Mouse (Mus musculus) embryonic facial prominence, embryonic 11.5 days (tissue): ENCODE data around the gene Mllt3. TPM values are rescaled to one million over a fixed set of nuclear protein-coding genes. Genes with fewer than 3 reads are reported as not detected.

Source experiments
- ATAC-seq: fragments of 200-750 bp; cut with Nextera tagmentation; replicated peaks from 2 replicates; pipeline ENCODE4 v1.8.0; 2017; ENCODE audit warnings: low read depth; ENCODE audit not compliant: insufficient number of reproducible peaks, low FRiP score, low TSS enrichment
- DNase-seq: peaks from one replicate; pipeline ENCODE4 v3.0.0-alpha.2; 2015; ENCODE audit warnings: low spot score
- H3K27ac ChIP-seq: fragments of 300-500 bp; sonication (generic); replicated peaks from 2 replicates; pipeline ENCODE4 v1.5.1; 2014; ENCODE audit warnings: mild to moderate bottlenecking, low read depth, low read length, control low read depth
- H3K27me3 ChIP-seq: fragments of 300-500 bp; sonication (generic); 2 replicates; pipeline ENCODE4 v1.6.1; 2014; ENCODE audit warnings: mild to moderate bottlenecking, low read length, moderate library complexity, mixed read lengths; ENCODE audit not compliant: control insufficient read depth, insufficient read depth
- H3K36me3 ChIP-seq: fragments of 300-500 bp; sonication (generic); replicated peaks from 2 replicates; pipeline ENCODE4 v1.6.1; 2014; ENCODE audit warnings: low read depth, mild to moderate bottlenecking, low read length, moderate library complexity, mixed read lengths; ENCODE audit not compliant: control insufficient read depth, insufficient read depth
- H3K4me1 ChIP-seq: fragments of 300-500 bp; sonication (generic); 2 replicates; pipeline ENCODE4 v1.6.1; 2014; ENCODE audit warnings: low read length, mixed read lengths; ENCODE audit not compliant: control insufficient read depth, insufficient read depth
- H3K4me2 ChIP-seq: fragments of 300-500 bp; sonication (generic); 2 replicates; pipeline ENCODE4 v1.6.1; 2014; ENCODE audit warnings: low read depth, mild to moderate bottlenecking, control low read depth, low read length, moderate library complexity
- H3K4me3 ChIP-seq: fragments of 300-500 bp; sonication (generic); 2 replicates; pipeline ENCODE4 v1.5.1; 2014; ENCODE audit warnings: low read depth, low read length, control low read depth
- H3K9ac ChIP-seq: fragments of 300-500 bp; sonication (generic); replicated peaks from 2 replicates; pipeline ENCODE4 v1.6.1; 2014; ENCODE audit warnings: mild to moderate bottlenecking, control low read depth, low read length
- H3K9me3 ChIP-seq: fragments of 300-500 bp; sonication (generic); replicated peaks from 2 replicates; pipeline ENCODE4 v1.6.1; 2016; ENCODE audit warnings: mild to moderate bottlenecking, low read length, inconsistent platforms, mixed read lengths; ENCODE audit not compliant: control insufficient read depth
- WGBS: fragments of 180-500 bp; shearing (Covaris S2); extraction: QIAGEN DNeasy Blood & Tissue Kit; methylation state at CpG from one replicate; pipeline ENCODE4 v1.1.7; 2014; 5-methylcytosine and 5-hydroxymethylcytosine counted together
- polyA plus RNA-seq: library from polyadenylated mRNA; unstranded; fragments of >200 nt; fragmentation: Nextera tagmentation; extraction: Ambion mirVana; gene quantifications from 2 replicates; pipeline ENCODE4 v1.2.1, GENCODE M21; 2014

Gene Mllt3
- polyA plus RNA-seq = 66.2 and 70.4 TPM in 2 replicates

DNA sequence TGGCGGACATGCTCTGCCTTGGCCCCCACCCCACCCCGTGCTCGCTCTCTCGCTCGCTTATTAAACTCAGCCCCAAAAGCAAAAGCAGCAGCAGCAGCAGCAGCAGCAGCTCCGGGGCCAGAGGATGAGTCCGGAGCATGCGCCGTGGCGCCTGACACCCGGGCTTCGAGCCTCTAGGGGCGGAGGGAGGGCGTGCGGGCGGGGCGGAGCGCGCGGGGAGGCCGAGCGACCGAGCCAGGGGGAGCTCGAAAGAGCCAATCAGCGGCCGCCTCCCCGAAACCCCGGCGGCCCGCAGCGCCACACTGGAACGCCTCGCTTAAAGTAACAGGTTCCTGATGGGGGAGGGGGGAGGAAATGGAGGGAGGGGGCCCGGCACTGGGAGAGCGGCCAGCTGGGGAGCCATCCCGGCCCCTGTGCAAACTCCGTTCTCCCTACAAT is at the start of gene Mllt3:
Gene Mllt3, minus strand, starts transcription at position 149 of the 438 bp plus-strand sequence.
- Histone ChIP-seq H3K4me1 (no peaks in the 10 kb centered on the region), H3K9me3 (no peaks in the 10 kb centered on the region), H3K4me3 (peak within 1 kb of the TSS; percentile 68), H3K9ac (peak within 1 kb of the TSS; percentile 85), H3K4me2 (peak within 1 kb of the TSS; percentile 81), H3K36me3 (no peaks in the 10 kb centered on the region; the same call in 1 of the 2 replicates), H3K27ac (peak within 1 kb of the TSS; percentile 97), H3K27me3 (no peaks in the 10 kb centered on the region)
- under 1% methylated on average over 37 of the region's 37 CpGs for WGBS
- DNase-seq = peak; percentile 97
- ATAC-seq = peak; percentile 96

DNA sequence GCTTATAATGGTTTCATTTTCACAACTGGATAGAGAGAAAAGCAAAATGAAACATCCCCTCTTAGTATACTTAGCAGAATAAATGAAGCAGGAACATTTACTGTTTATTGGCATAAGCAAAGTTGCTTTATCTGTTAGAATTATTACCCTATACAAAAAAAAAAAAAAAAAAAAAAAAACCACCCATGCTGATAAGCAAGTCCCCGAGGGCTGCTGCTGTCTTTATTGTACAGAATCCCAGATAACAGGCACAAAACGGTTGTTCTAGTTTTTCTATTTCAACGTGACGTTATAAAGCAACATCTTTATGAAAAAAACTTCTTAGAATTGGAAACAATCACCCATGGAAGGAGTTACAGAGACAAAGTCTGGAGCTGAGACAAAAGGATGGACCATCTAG is 49.2 kb upstream of the Mllt3 start:
- H3K36me3 ChIP-seq = no peaks in the 10 kb centered on the region
- no peaks in the 10 kb centered on the region for H3K9me3 ChIP-seq
- no peak overlapping the region for H3K9ac ChIP-seq
- 88% methylated on average over 4 of the region's 4 CpGs for WGBS
- DNase-seq (no peak), ATAC-seq (no peak)
- H3K4me3 ChIP-seq = no peak overlapping the region
- H3K27ac ChIP-seq = no peak overlapping the region
- H3K27me3 ChIP-seq = no peaks in the 10 kb centered on the region
- H3K4me1 ChIP-seq = no peaks in the 10 kb centered on the region
- H3K4me2 ChIP-seq = no peak overlapping the region

DNA sequence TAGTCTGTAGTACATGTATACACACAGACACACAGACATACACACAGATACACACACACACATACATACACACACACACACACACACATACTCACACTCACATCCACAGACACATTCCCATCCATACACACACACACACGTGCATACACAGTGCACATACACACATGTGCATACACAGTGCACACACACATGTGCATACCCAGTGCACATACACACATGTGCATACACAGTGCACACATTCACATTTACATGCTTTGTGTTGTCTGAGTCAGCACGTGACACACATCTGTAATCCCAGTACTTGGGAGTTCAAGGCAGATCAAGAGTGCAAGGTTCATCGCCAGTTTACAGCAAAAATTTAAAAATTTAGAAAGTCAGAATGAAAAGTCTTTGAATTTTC is 48.7 kb upstream of the Mllt3 start:
- Histone ChIP-seq H3K4me1 (no peaks in the 10 kb centered on the region), H3K9me3 (no peaks in the 10 kb centered on the region), H3K4me3 (no peak overlapping the region), H3K4me2 (no peak overlapping the region), H3K27me3 (no peaks in the 10 kb centered on the region), H3K36me3 (no peaks in the 10 kb centered on the region), H3K27ac (no peak overlapping the region), H3K9ac (no peak overlapping the region)
- DNase-seq (no peak), ATAC-seq (0 out of 2 replicates have a peak, but pooled peaks have one; percentile 48)
- 92% methylated on average over 3 of the region's 3 CpGs for WGBS

DNA sequence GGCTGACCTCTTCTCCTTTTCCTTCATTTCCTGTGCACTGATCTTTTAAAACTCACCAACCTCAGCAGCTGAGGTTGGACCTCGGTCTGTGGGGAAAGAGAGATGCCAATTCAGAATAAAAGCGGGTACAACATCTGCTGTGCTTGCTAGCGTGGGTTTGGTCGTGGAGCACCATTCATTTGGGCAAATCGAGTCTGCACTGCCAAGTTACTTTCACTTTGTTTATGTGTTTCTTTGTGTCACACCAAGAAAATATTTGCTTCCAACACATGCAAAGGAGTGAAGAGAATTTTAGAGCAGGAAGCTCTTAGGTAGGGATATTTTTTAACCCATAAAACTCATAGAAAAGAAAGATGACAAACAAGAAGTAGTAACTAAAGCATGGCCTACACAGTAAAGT is 48.3 kb upstream of the Mllt3 start:
- WGBS = 58% methylated on average over 5 of the region's 5 CpGs
- Histone ChIP-seq H3K27me3 (no peaks in the 10 kb centered on the region), H3K27ac (no peak overlapping the region), H3K9me3 (no peaks in the 10 kb centered on the region), H3K4me2 (no peak overlapping the region), H3K4me3 (no peak overlapping the region), H3K9ac (no peak overlapping the region), H3K4me1 (no peaks in the 10 kb centered on the region), H3K36me3 (no peaks in the 10 kb centered on the region)
- no peak for DNase-seq
- no peak for ATAC-seq

DNA sequence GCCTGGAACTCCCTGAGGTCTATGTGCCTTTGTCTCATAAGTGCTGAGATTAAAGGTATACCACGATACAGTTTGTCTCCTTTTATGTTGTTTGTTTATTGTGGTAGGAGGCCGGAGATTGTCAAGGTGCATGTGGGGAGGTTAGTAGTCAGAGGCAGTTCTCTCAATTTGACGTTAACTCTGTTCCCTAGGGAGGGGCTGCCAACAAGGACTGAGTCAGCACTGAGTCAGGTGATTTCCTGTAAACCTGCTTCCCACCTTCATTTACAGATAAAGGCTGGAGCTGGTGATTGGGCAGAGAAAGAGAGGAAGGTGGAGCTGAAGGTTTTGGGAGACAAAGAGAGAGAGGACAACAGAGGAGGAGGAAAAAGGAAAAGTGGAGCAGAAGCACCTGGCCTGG is 45.8 kb upstream of the Mllt3 start:
- ATAC-seq (no peak), DNase-seq (no peak)
- Histone ChIP-seq H3K9me3 (no peaks in the 10 kb centered on the region), H3K4me3 (no peak overlapping the region), H3K36me3 (no peaks in the 10 kb centered on the region), H3K27me3 (no peaks in the 10 kb centered on the region), H3K27ac (no peak overlapping the region), H3K4me1 (no peaks in the 10 kb centered on the region), H3K9ac (no peak overlapping the region), H3K4me2 (no peak overlapping the region)
- WGBS = 71% methylated on average over 3 of the region's 3 CpGs

DNA sequence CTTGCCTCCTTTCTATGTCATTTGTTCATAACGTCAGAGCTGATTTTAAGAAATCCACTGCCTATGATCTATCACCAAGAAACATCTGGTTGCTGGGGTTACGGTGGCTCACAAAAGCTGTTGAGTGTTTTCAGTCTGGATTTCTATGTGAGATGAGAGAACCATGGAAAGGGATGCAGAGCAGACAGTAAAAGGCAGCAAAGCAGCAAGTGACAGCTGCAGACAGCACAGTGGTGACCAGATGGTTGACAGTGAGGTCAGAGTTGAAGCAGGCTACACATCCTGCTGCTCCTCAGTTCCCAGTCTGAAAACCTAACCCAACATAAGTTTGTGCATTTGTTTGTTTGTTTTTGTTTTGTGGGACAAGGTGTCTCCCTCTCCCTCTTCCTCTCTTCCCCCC is 42.2 kb upstream of the Mllt3 start:
- Histone ChIP-seq H3K4me3 (no peak overlapping the region), H3K36me3 (no peaks in the 10 kb centered on the region)
- no peak for DNase-seq

DNA sequence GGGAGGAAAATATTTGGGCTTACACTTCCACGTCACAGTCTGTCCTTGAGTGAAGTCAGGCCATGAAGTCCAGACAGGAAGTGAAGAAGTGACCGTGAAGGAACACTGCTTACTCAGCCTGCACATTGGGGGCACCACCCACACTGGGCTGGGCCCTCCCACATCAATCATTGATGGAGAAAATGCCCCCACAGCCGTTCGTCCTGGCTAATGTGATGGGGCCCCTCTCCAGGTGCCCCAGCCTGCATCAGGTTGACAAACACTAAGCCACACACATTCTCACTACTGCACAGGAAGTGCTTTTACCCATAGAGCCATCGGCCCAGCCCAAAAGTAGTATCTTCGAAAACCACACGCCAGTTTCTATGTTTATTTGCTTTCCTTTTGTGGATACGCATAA is 13.1 kb upstream of the Mllt3 start:
- 74% methylated on average over 8 of the region's 8 CpGs for WGBS
- Histone ChIP-seq H3K9ac (no peak overlapping the region), H3K27me3 (no peaks in the 10 kb centered on the region), H3K36me3 (no peaks in the 10 kb centered on the region), H3K4me2 (no peak overlapping the region), H3K4me3 (no peak overlapping the region), H3K9me3 (no peaks in the 10 kb centered on the region), H3K4me1 (no peaks in the 10 kb centered on the region), H3K27ac (no peak overlapping the region)
- ATAC-seq = no peak
- no peak for DNase-seq

More for the DNA sequence above, 42.2 kb upstream of the Mllt3 start:
- no peaks in the 10 kb centered on the region for H3K4me1 ChIP-seq
- H3K9ac ChIP-seq = no peak overlapping the region
- H3K27me3 ChIP-seq = no peaks in the 10 kb centered on the region
- H3K4me2 ChIP-seq = no peak overlapping the region
- no peak for ATAC-seq
- no peak overlapping the region for H3K27ac ChIP-seq
- no peaks in the 10 kb centered on the region for H3K9me3 ChIP-seq
- 72% methylated on average over 2 of the region's 2 CpGs for WGBS

DNA sequence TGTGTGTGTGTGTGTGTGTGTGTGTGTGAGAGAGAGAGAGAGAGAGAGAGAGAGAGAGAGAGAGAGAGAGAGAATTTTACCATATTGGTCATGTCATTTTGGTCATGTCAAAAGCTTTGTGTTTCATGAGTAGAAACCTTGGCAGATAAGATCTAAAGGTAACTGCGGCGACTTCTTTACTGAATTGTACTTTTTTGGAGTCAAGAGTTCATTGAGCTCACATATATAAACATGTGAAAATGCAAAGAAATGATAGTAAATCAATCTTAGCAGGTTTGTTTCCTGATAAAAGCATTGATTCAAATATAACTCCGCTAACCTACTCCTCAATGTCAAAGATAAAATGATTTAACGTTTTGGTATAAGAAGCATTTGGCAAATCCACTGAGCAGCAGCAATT is 12.0 kb upstream of the Mllt3 start:
- no peak overlapping the region for H3K27ac ChIP-seq
- H3K27me3 ChIP-seq = no peaks in the 10 kb centered on the region
- no peak for ATAC-seq
- H3K4me2 ChIP-seq = no peak overlapping the region
- no peaks in the 10 kb centered on the region for H3K4me1 ChIP-seq
- DNase-seq = no peak
- no peaks in the 10 kb centered on the region for H3K9me3 ChIP-seq
- WGBS = 81% methylated on average over 4 of the region's 4 CpGs
- H3K9ac ChIP-seq = no peak overlapping the region
- H3K36me3 ChIP-seq = no peaks in the 10 kb centered on the region
- H3K4me3 ChIP-seq = no peak overlapping the region
